Mouse (Mus musculus) ovary, postnatal 36 days (tissue): ENCODE results near the gene Fmo6.

ENCODE experiments used
- DNase-seq: peaks from one replicate; pipeline ENCODE4 v3.0.0; 2022; ENCODE audit warnings: low spot score, mixed read lengths

The Fmo6 gene

GRCm38 (mm10) chr1:162937415-162937814 is at the start of gene Fmo6:
TSS of gene Fmo6 (minus strand) at chr1:162937515.
- DNase-seq, result no peak

GRCm38 (mm10) chr1:162986777-162987176 is 49.5 kb upstream of the Fmo6 start:
- no peak for DNase-seq

GRCm38 (mm10) chr1:162986121-162986748 is 48.9 kb upstream of the Fmo6 start:
- no peak for DNase-seq

- no peak for DNase-seq
Measured at GRCm38 (mm10) chr1:162984428-162984827, 47.1 kb upstream of the Fmo6 start, which contains the start of gene Fmo3. TSS of gene Fmo3 (minus strand) at chr1:162984528.

- no peak for DNase-seq
Measured at GRCm38 (mm10) chr1:162963556-162963955, 26.2 kb upstream of the Fmo6 start.

GRCm38 (mm10) chr1:162957422-162957821 is 20.1 kb upstream of the Fmo6 start:
- DNase-seq, result no peak

- DNase-seq, result no peak
Measured at GRCm38 (mm10) chr1:162953079-162953478, 15.8 kb upstream of the Fmo6 start.

GRCm38 (mm10) chr1:162949763-162950162 is 12.4 kb upstream of the Fmo6 start:
- no peak for DNase-seq

- DNase-seq, result no peak
Measured at GRCm38 (mm10) chr1:162947934-162948333, 10.6 kb upstream of the Fmo6 start.

GRCm38 (mm10) chr1:162946837-162947558 is 9.7 kb upstream of the Fmo6 start:
- DNase-seq, result no peak

- DNase-seq, result no peak
Measured at GRCm38 (mm10) chr1:162943700-162944099, 6.4 kb upstream of the Fmo6 start.

- no peak for DNase-seq
Measured at GRCm38 (mm10) chr1:162938696-162939351, 1.5 kb upstream of the Fmo6 start.

GRCm38 (mm10) chr1:162937970-162938695 is 818 bp upstream of the Fmo6 start:
- DNase-seq, result no peak

GRCm38 (mm10) chr1:162934374-162935012 is 2.8 kb downstream of the Fmo6 start:
- DNase-seq, result no peak

- no peak for DNase-seq
Measured at GRCm38 (mm10) chr1:162932386-162932785, 4.9 kb downstream of the Fmo6 start.

GRCm38 (mm10) chr1:162931880-162932279 is 5.4 kb downstream of the Fmo6 start:
- DNase-seq, result no peak

GRCm38 (mm10) chr1:162931310-162931875 is 5.9 kb downstream of the Fmo6 start:
- DNase-seq, result no peak

GRCm38 (mm10) chr1:162930631-162931030 is 6.7 kb downstream of the Fmo6 start:
- no peak for DNase-seq

- no peak for DNase-seq
Measured at GRCm38 (mm10) chr1:162929146-162929545, 8.2 kb downstream of the Fmo6 start.

- DNase-seq, result no peak
Measured at GRCm38 (mm10) chr1:162925121-162925520, 12.2 kb downstream of the Fmo6 start.

GRCm38 (mm10) chr1:162916661-162917060 is 20.7 kb downstream of the Fmo6 start:
- DNase-seq, result no peak
